Mouse (Mus musculus) CH12.LX (cell line): ENCODE measurements around the gene Hic2.

Experiments used
- CTCF ChIP-seq, 2 experiments: IDR thresholded peaks in 1 of 2; conservative IDR thresholded peaks in 1 of 2; 2 replicates each; pipeline ENCODE4 v1.5.1; 2011 to 2012; ENCODE audit warnings: low read depth in 2 of 2, low read length in 2 of 2, improper control_type of control experiment in 1 of 2, inconsistent platforms in 1 of 2, mild to moderate bottlenecking in 1 of 2, moderate library complexity in 1 of 2
- JUND ChIP-seq: conservative IDR thresholded peaks from 2 replicates; pipeline ENCODE4 v1.6.1; 2011; ENCODE audit warnings: low read depth, low read length, improper control_type of control experiment
- MAFK ChIP-seq: IDR thresholded peaks from 2 replicates; pipeline ENCODE4 v1.6.1; 2011; ENCODE audit warnings: low read length, improper control_type of control experiment; ENCODE audit not compliant: insufficient replicate concordance
- MEF2A ChIP-seq: IDR thresholded peaks from 2 replicates; pipeline ENCODE4 v1.6.1; 2014; ENCODE audit warnings: low read depth, mild to moderate bottlenecking, inconsistent platforms, low read length, improper control_type of control experiment, borderline replicate concordance
- POLR2A ChIP-seq: IDR thresholded peaks from 2 replicates; pipeline ENCODE4 v1.6.1; 2011; ENCODE audit warnings: low read depth, mild to moderate bottlenecking, improper control_type of control experiment, low read length

- TF ChIP-seq MAFK (no peak), JUND (no peak), POLR2A (peak; percentile 96), MEF2A (peak; percentile 74), CTCF (conservative IDR thresholded peaks at IDR 0.05 in 1 of 2, IDR thresholded peaks at IDR 0.05 in 1 of 2; ENCODE audit: low read depth in 2 of 2, low read length in 2 of 2) (no peak)
Measured at GRCm38 (mm10) chr16:17232794-17233701, at the start of gene Hic2.
